19 mouse cellular contexts compared by ENCODE assay signal in the genomic region with DNA sequence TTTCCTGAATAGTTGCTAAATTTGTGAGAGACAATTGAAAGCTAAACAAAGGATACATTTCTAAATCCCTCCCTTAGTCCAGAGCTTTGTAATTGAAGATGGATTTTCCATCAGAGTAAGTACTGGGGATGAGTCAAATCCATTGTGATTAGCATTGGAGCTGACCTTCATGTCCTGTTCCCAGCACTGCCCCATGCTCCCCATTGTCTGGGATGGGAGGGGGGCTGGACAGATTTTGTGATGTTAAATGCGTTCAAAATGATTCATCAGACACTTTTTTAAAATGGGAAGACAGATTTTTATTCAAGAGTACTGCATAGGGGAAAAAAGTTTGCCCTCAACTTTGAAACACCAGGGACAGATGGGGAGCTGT. TPM values are rescaled to one million over a fixed set of nuclear protein-coding genes. Genes with fewer than 3 reads are reported as not detected.
A peak's percentile ranks its signal among the peaks of the same experiment; 100 is the strongest.
DNase-seq lines count a peak whose midpoint lies in the region; ATAC-seq lines count a peak whose summit lies in the region.
"Had no signal": no experiment of that assay in that cellular context is flagged by ENCODE, and none has a peak within 500 bp of the region (broad histone marks: within the 10 kb centered on the region; RNA-seq: fewer than 3 reads in every experiment).

No protein-coding gene starts in this region.

- H3K4me3 ChIP-seq in heart, embryonic 11.5 days (ENCODE audit: low read depth, low read length) = no peak overlapping the region
- H3K4me3 ChIP-seq in midbrain, embryonic 10.5 days = no peak overlapping the region
- H3K4me3 ChIP-seq in midbrain, embryonic 13.5 days (replicated peaks) = no peak overlapping the region
- no peak overlapping the region for H3K4me3 ChIP-seq in kidney, embryonic 15.5 days (replicated peaks)
- H3K4me3 ChIP-seq: hindbrain, embryonic 12.5 days; neural tube, embryonic 15.5 days had no signal

- no peaks in the 10 kb centered on the region for H3K27me3 ChIP-seq in heart, embryonic 11.5 days (ENCODE audit: control insufficient read depth, insufficient read depth, low read length)
- no peaks in the 10 kb centered on the region for H3K27me3 ChIP-seq in midbrain, embryonic 10.5 days (ENCODE audit: low read depth, poor library complexity, severe bottlenecking)
- H3K27me3 ChIP-seq in midbrain, embryonic 13.5 days = no peaks in the 10 kb centered on the region
- no peaks in the 10 kb centered on the region for H3K27me3 ChIP-seq in kidney, embryonic 15.5 days
- H3K27me3 ChIP-seq: hindbrain, embryonic 12.5 days had no signal

- peaks cover 52% of the 10 kb centered on the region for H3K4me1 ChIP-seq in heart, embryonic 11.5 days (ENCODE audit: control insufficient read depth, insufficient read depth, low read length)
- peaks cover 85% of the 10 kb centered on the region for H3K4me1 ChIP-seq in midbrain, embryonic 10.5 days
- peaks cover 53% of the 10 kb centered on the region for H3K4me1 ChIP-seq in midbrain, embryonic 13.5 days (replicated peaks)
- peaks cover 47% of the 10 kb centered on the region for H3K4me1 ChIP-seq in kidney, embryonic 15.5 days

- no peaks in the 10 kb centered on the region for H3K36me3 ChIP-seq in heart, embryonic 11.5 days (ENCODE audit: control insufficient read depth, insufficient read depth, low read length)
- no peaks in the 10 kb centered on the region for H3K36me3 ChIP-seq in midbrain, embryonic 10.5 days
- H3K36me3 ChIP-seq in midbrain, embryonic 13.5 days = no peaks in the 10 kb centered on the region
- no peaks in the 10 kb centered on the region for H3K36me3 ChIP-seq in kidney, embryonic 15.5 days
- H3K36me3 ChIP-seq: hindbrain, embryonic 12.5 days; neural tube, embryonic 15.5 days had no signal

- H3K9ac ChIP-seq in heart, embryonic 11.5 days (ENCODE audit: low read depth, low read length) = no peak overlapping the region
- H3K9ac ChIP-seq in midbrain, embryonic 13.5 days (replicated peaks) = no peak overlapping the region
- H3K9ac ChIP-seq in kidney, embryonic 15.5 days = no peak overlapping the region
- H3K9ac ChIP-seq: hindbrain, embryonic 12.5 days; liver, embryonic 14.5 days; neural tube, embryonic 15.5 days had no signal

- whole genome bisulfite sequencing in heart, embryonic 11.5 days (ENCODE audit: insufficient replicate concordance) = 58% methylated on average over 1 of the region's 1 CpGs
- WGBS in midbrain, embryonic 10.5 days = 13% methylated on average over 1 of the region's 1 CpGs
- 3% methylated on average over 1 of the region's 1 CpGs for WGBS in midbrain, embryonic 13.5 days
- 70% methylated on average over 1 of the region's 1 CpGs for WGBS in kidney, embryonic 15.5 days

- ATAC-seq in heart, embryonic 11.5 days (replicated peaks; ENCODE audit: insufficient number of reproducible peaks, low FRiP score, low TSS enrichment) = no peak
- no peak for ATAC-seq in midbrain, embryonic 13.5 days
- ATAC-seq in kidney, embryonic 15.5 days (replicated peaks; ENCODE audit: low FRiP score) = no peak
- ATAC-seq: CD4-positive, CD25-positive, alpha-beta regulatory T cell, adult 4 months; forebrain, embryonic 14.5 days; intestine, postnatal 0 days had no signal

- no peak for DNase-seq in heart, adult 18-20 months
- DNase-seq in midbrain, embryonic 10.5 days (ENCODE audit: low spot score) = no peak
- peak; percentile 56 for DNase-seq in ZHBTc4 (ENCODE audit: low read depth, low spot score)
- peak; percentile 55 for DNase-seq in retina, postnatal 1 day
- no peak for DNase-seq in spleen, postnatal 4 days (ENCODE audit: low spot score in 2 of 2)
- DNase-seq: adrenal gland, adult 2 months; cerebellum, adult 9-11 months; kidney, postnatal 25 days; lung, postnatal 4 days had no signal

- H3K9me3 ChIP-seq in heart, embryonic 11.5 days (replicated peaks; ENCODE audit: control insufficient read depth, low read length) = no peaks in the 10 kb centered on the region
- H3K9me3 ChIP-seq in midbrain, embryonic 10.5 days (replicated peaks) = no peaks in the 10 kb centered on the region
- no peaks in the 10 kb centered on the region for H3K9me3 ChIP-seq in midbrain, embryonic 13.5 days
- no peaks in the 10 kb centered on the region for H3K9me3 ChIP-seq in kidney, embryonic 15.5 days (replicated peaks)
- H3K9me3 ChIP-seq: hindbrain, embryonic 12.5 days; neural tube, embryonic 15.5 days had no signal

- H3K4me2 ChIP-seq in heart, embryonic 11.5 days = no peak overlapping the region
- no peak overlapping the region for H3K4me2 ChIP-seq in midbrain, embryonic 13.5 days (replicated peaks)
- H3K4me2 ChIP-seq in kidney, embryonic 15.5 days = no peak overlapping the region
- H3K4me2 ChIP-seq: hindbrain, embryonic 12.5 days; neural tube, embryonic 15.5 days had no signal

- H3K27ac ChIP-seq in heart, embryonic 11.5 days (ENCODE audit: low read depth, low read length) = peak overlapping the region; percentile 94; the same call in 1 of the 2 replicates
- peak overlapping the region; percentile 83 for H3K27ac ChIP-seq in midbrain, embryonic 10.5 days (replicated peaks)
- no peak overlapping the region for H3K27ac ChIP-seq in midbrain, embryonic 13.5 days
- no peak overlapping the region for H3K27ac ChIP-seq in kidney, embryonic 15.5 days
- H3K27ac ChIP-seq: hindbrain, embryonic 12.5 days; liver, embryonic 14.5 days; neural tube, embryonic 15.5 days had no signal

RNA-seq across cellular contexts. Expression of gene Ddc, which starts 16.2 kb away (rescaled TPM):
- polyA plus RNA-seq in heart, embryonic 11.5 days (2014; fragmentation: Nextera tagmentation; extraction: Ambion mirVana) = 39.7 and 44.5 TPM in 2 replicates
- 1 to 10 TPM; 1.3 to 1.9 TPM for total RNA-seq in heart, adult 18-20 months (2021)
- polyA plus RNA-seq in midbrain, embryonic 10.5 days (2016; fragmentation: Nextera tagmentation; extraction: Ambion mirVana) = 13.6 and 15.8 TPM in 2 replicates
- 17.8 and 43.0 TPM in 2 replicates for polyA plus RNA-seq in midbrain, embryonic 13.5 days (2015; fragmentation: Nextera tagmentation; extraction: Ambion mirVana)
- polyA plus RNA-seq in kidney, embryonic 15.5 days (2015; fragmentation: Nextera tagmentation; extraction: Ambion mirVana) = 14.3 and 15.4 TPM in 2 replicates
- total RNA-seq: monocyte, adult 5-6 weeks had no signal

Comparison
In these comparisons a context has a peak if more than half of its experiments do, and no peak if none do; other contexts are left out.
1. H3K27ac ChIP-seq: peak in heart, embryonic 11.5 days (single experiment) and midbrain, embryonic 10.5 days (single experiment); none in midbrain, embryonic 13.5 days (single experiment) and kidney, embryonic 15.5 days (single experiment).
2. DNase-seq: peak in ZHBTc4 (single experiment) and retina, postnatal 1 day (single experiment); none in heart, adult 18-20 months (0 of 2), midbrain, embryonic 10.5 days (single experiment) and spleen, postnatal 4 days (0 of 2).